Mouse (Mus musculus): ENCODE data around the gene Dnajc27.

DNA sequence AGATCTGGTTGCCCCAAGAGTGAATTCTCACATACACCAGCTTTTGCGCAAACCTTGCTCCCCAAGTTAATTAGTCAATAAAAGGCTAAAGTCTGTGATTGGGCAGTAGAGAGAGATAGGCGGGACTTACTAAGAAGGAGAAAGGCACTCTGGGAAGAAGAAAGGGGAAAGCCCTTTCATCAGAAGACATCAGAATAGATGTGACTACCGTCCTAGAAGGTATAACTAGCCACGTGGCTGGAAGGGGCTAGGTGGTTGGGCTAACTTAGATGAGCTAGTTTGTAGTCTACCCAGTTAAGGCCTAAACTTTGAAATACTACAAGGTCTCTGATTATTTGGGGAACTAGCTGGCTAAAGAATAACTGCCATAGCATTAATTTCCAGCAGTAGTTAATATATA lies 22.7 kb upstream of the Dnajc27 start:
- TF ChIP-seq EP300 (IDR thresholded peaks at IDR 0.05; ENCODE audit: low read length): no peak
- no peak for TF ChIP-seq SMC3 (IDR thresholded peaks at IDR 0.05; ENCODE audit: low read depth, low read length)
- no peak for TF ChIP-seq CTCF (conservative IDR thresholded peaks at IDR 0.05 in 1 of 2, IDR thresholded peaks at IDR 0.05 in 1 of 2; ENCODE audit: low read depth in 2 of 2, low read length in 2 of 2)
- TF ChIP-seq USF2 (conservative IDR thresholded peaks at IDR 0.05; ENCODE audit: low read depth, low read length): no peak
- TF ChIP-seq ZC3H11A (IDR thresholded peaks at IDR 0.05; ENCODE audit: low read depth, low read length): no peak
- TF ChIP-seq NELFE (IDR thresholded peaks at IDR 0.05; ENCODE audit: low read depth, low read length): 0 out of 2 replicates have a peak, but pooled peaks have one; percentile 40
- TF ChIP-seq USF1 (IDR thresholded peaks at IDR 0.05; ENCODE audit: low read depth, low read length): no peak
- no peak for TF ChIP-seq E2F4 (IDR thresholded peaks at IDR 0.05; ENCODE audit: insufficient replicate concordance, low read depth, low read length)
- no peak for TF ChIP-seq KAT2A (IDR thresholded peaks at IDR 0.05; ENCODE audit: insufficient replicate concordance, low read length)
